Mouse (Mus musculus) lung, adult 2 months (tissue): ENCODE measurements around the gene Gm765.

Experiments
- CTCF ChIP-seq: fragments of 200-500 bp; IDR thresholded peaks from 2 replicates; pipeline ENCODE4 v1.5.1; 2011; ENCODE audit warnings: mild to moderate bottlenecking, low read length, control low read depth; ENCODE audit not compliant: insufficient read depth
- POLR2A ChIP-seq: fragments of 200-500 bp; IDR thresholded peaks from 2 replicates; pipeline ENCODE4 v1.6.1; 2011; ENCODE audit warnings: low read depth, mild to moderate bottlenecking, control low read depth, low read length, borderline replicate concordance; ENCODE audit errors: extremely low read depth

- no peak for TF ChIP-seq POLR2A
- TF ChIP-seq CTCF, result no peak
Observed at GRCm38 (mm10) chr6:98223923-98224322, 118.6 kb downstream of the Gm765 start.
